Mouse (Mus musculus): ENCODE results near the gene Gmfb. TPM values are rescaled to one million over a fixed set of nuclear protein-coding genes. Genes with fewer than 3 reads are reported as not detected.
A peak's percentile ranks its signal among the peaks of the same experiment; 100 is the strongest.
"Not testable (repeated sequence)": the region's sequence is repeated elsewhere in the genome, so short reads cannot be mapped to it uniquely, and the experiment has no call there.

Gmfb gene
- total RNA-seq (2015; ENCODE audit: low replicate concordance) (19.3 and 24.5 TPM in 2 replicates), total RNA-seq (2017; ENCODE audit: low replicate concordance) (19.0 and 31.4 TPM in 2 replicates)

DNA sequence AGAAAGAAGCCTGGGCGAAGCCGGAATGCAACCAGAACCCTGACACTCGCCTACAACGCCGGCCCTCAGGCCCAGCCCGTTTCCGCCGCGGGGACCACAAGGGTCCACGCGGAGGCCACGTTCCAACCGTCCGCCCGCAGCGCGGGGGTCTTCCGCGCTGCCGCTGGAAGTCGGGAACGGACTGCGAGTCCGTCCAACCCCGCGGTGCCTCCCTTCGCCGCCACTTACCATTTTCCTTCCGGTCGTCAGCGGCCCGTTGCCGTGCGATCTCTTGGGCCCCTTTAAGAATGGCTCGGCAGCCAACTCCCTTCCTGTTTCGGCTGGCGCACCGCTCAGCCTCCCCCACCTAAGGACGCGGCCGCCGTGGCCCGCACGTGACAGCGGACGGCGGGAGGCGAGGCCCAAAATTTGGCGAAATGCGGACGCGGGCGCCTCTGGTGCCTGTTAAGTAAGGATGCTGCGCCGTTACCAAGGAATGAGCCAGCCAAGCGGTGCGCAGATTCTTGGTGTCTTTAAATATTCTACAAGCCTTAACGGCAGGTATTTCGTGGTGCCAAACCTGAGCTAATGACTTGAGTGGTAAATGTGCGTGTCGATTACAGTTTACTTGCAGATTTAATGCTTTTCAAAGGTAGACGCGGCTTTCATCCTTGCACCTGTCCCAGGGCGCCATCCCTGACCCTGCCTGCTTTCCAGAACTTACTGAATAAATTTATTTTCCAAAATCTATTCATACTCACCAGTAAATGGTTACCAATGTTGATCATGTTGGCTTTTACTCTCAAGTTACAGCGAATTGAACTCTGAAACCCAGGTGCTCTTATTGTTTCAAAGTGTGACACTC is at the start of gene Gmfb:
Gmfb (minus strand) TSS at position 370 of the 844 bp plus-strand sequence.
- peak; percentile 97 for ATAC-seq (replicated peaks; ENCODE audit: low FRiP score, poor library complexity, severe bottlenecking)

DNA sequence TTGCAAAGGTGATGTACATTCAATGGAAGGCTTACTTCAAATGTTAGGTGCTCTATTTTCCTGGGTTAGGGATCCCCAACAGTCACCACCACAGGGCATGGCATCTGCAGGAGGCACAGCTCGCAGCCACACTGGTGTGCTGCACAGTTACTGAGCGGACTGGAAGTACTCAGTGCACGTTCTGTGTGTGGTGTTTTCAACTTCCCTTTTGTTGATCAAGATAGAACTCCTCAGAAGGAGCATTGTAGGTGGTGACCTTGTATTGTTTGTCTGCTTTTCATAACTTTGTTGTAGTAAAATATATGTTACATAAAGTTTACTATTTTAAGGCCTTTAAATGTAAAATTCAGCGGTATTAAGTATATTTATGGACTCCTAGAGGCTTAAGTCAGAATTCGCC is 40.9 kb upstream of the Gmfb start:
- no peak for ATAC-seq (replicated peaks; ENCODE audit: low FRiP score, poor library complexity, severe bottlenecking)

DNA sequence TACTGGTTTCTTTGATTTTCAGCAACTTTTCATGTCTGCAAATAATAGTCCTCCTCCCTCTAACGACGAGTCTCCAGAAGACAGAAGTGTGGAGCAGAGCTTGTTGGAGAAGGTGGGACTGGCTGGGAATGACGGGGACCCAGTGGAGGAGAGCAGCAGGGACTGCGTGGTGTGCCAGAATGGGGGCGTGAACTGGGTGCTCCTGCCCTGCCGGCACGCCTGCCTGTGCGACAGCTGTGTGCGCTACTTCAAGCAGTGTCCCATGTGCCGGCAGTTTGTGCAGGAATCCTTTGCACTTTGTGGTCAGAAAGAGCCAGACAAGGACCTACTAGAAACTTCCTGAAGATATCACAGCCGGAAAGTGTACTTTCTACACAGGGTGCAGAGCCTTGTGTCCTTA is 31.6 kb upstream of the Gmfb start:
- ATAC-seq (replicated peaks; ENCODE audit: low FRiP score, poor library complexity, severe bottlenecking): no peak

DNA sequence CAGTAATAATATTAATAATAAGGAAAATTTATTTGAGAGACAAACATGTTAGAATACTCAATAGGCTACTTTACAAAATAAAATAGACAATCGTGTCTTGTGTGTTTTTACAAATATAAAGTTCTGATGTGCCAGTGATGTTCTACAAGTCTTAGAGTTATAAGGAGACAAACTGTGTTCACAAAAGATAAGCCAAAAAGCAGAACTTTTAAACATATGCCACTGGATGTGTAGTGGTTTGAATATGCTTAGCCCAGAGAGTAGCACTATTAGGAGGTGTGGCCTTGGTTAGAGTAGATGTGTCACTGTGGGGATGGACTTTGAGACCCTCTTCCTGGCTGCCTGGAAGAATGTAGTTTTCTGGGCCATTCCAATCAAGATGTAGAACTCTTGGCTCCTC is 27.7 kb upstream of the Gmfb start:
- ATAC-seq (replicated peaks; ENCODE audit: low FRiP score, poor library complexity, severe bottlenecking): no peak

DNA sequence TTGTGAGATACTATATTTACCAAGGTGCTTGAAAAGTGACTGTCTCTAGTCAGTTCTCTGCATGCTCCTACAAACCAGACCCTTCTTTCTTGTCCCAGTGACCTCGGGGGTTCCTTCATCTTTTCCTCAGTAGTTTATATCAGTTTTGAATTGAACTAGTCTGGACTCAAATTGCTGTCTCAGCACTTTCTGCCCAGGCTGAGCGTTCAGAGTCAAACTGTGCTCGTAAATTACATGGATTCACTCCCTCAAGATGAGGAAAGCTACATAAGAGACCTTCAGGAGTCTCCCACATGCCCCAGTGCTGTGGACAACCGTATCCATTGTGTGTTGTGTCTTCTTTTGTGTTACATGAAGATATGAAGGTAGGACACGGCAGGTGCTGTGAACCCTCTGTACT is 26.7 kb upstream of the Gmfb start:
- ATAC-seq (replicated peaks; ENCODE audit: low FRiP score, poor library complexity, severe bottlenecking): no peak

DNA sequence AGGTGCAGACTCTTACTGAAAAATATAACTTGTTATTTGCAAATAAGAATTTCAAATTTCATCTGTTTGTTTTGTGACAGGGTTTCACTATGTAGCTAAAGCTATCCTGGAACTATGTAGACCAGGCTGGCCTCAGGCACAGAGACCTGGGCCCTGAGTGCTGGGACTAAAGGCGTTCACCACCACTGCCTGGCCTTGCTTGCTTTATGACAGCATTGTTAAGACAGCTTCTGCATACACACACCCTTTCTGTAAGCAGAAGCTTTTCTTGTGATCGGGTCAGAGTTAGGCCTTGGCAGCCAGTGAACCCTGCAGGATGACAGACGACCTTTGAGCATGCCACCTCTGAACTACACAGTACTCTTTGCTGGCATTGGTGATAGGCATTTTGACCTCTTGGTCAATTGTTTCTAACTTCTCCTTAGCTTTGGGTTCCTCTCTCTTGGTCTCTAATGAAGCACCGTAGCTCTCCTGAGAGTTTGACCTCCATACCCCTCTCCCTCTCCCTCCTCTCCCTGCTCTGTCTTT is 26.1 kb upstream of the Gmfb start:
- ATAC-seq (replicated peaks; ENCODE audit: low FRiP score, poor library complexity, severe bottlenecking): no peak

DNA sequence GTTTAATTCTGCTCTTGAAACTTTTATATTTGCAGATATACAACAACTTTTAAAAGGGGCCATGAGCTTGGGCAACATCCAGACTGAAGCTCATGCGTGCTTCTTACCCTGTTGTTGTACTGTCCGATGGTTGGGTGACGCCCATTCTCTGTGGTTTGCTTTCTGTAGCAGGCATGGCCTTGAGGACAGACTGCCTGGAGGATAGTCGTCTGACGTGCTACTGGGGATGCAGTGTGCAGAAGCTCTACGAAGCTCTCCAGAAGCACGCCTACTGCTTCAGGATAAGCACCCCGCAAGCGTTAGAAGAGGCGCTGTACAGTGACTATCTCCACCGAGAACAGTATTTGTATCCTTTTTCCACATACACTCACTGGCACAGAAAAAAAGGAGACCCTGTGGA is 23.7 kb upstream of the Gmfb start:
- ATAC-seq (replicated peaks; ENCODE audit: low FRiP score, poor library complexity, severe bottlenecking): no peak

DNA sequence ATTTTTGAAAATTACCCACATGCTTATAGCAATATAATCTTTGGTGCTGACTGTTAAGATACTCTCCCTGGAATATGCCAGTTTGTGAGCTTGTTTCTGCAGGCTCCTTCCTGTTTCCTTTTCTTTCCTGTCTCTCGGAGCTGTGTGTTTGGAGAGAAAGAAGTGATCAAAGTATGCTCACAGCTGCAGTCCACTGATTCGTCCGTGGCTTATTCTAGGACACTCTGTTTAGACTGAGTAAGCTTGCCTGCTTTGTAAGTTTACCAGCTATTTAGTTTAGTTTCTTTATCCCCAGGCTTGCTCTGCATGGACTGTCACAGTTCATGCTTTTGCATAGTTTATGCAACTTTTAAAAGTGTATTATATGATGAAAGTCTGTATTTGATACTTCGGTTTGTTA is 17.3 kb upstream of the Gmfb start:
- ATAC-seq (replicated peaks; ENCODE audit: low FRiP score, poor library complexity, severe bottlenecking): no peak

DNA sequence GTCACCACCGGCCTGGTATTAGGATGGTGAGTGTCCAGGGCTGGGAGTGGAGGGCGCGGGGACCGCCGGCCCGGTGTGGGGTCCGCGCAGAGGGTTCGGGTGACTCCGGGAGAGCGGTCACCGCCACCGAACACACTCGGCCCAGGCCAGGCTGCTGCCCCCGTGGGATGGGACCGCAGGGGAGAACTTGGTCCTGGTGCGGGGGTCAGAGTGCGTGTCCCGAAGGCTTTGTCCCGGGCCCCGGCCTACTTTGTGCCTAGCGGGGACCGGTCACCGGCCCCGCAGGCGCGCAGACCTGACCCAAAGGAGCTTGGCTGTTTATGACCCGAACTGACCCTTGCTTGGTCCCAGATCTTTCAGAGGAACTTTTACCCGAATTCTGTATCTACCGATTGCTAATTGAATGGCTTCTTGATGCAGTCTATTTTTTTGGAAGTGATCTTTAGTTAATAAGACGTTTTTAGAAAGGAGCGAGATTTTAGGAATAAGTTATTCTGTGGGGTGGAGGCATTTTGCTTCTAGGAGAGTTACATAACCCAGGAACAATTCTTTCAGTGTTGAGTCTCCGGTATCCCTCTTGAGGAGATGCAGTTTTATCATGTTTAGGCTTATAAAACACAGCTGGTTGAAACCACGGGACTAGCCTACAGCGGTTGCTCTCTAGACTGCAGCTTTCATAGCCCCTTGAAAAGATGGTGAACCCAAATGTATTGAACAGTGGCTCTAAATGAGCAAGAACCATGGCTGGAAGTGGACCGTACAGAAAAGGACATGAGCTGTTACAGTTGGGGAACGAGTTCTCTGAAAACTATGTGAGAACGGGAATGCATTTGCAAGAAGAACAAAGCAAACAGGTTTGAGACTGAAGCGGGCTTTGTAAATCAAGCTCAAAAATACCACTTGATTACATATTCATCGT is 10.6 kb upstream of the Gmfb start:
- peak; percentile 35 for ATAC-seq (replicated peaks; ENCODE audit: low FRiP score, poor library complexity, severe bottlenecking)

DNA sequence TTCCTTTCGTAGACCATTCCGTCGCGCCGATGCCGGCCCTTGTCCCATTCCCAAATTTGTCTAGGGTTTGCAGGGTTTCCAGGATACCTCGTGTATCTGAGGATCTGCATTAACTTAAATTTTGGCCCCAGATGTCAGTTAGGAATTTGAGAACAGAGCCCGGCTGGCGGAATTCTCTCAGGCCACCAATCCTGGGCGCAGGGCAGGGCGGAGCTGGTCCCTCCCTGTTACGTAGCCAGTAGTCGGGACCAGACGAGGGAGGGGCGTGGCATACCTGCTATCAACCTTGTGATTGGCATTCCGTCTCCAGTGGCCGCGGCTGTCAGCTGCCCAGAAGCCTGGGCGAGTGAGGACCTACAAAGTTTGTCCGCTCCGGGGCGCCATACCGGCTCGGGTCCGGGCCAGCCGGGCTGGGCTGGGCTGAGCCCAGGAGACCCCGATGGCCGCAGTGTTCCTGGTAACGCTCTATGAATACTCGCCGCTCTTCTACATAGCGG is 9.8 kb upstream of the Gmfb start, which contains the start of gene Cgrrf1:
Cgrrf1 (plus strand) TSS at position 289 of the 497 bp plus-strand sequence.
- peak; percentile 93 for ATAC-seq (replicated peaks; ENCODE audit: low FRiP score, poor library complexity, severe bottlenecking)

DNA sequence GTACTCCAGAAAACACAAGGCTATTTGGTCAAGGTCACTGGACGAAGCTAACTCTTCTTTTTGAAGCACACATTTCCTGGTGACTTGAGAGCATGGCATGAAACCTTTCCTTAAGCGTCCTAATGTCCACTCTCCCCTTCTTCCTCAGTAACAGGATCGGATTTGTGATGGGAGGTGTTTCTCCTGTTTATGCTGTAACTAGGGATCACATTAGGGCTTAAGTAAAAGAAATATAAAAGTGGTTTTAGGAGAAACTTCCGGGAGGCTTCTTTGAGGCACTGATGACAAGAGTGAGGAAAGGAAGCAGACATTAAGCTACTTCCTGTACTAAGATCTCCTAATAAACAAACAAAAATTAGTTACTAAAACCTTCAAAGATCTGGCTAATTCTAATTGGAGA is 9.3 kb upstream of the Gmfb start:
- peak; percentile 4; the same call in 1 of the 2 replicates for ATAC-seq (replicated peaks; ENCODE audit: low FRiP score, poor library complexity, severe bottlenecking)

DNA sequence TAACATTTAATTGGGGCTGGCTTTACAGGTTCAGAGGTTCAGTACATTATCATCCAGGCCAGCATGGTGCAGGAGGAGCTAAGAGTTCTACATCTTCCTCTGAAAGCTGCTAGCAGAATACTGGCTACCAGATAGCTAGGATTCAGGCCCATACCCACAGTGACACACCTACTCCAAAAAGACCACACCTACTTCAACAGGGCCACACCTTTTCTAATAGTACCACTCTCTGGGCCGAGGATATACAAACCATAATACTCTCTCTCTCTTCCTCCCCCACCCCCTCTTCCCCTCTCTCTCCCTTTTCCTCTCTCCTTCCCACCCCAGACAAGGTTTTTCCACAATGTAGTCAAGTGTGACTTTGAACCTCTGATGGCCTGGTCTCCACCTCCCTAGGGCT is 5.4 kb upstream of the Gmfb start:
- ATAC-seq (replicated peaks; ENCODE audit: low FRiP score, poor library complexity, severe bottlenecking): peak; percentile 51

DNA sequence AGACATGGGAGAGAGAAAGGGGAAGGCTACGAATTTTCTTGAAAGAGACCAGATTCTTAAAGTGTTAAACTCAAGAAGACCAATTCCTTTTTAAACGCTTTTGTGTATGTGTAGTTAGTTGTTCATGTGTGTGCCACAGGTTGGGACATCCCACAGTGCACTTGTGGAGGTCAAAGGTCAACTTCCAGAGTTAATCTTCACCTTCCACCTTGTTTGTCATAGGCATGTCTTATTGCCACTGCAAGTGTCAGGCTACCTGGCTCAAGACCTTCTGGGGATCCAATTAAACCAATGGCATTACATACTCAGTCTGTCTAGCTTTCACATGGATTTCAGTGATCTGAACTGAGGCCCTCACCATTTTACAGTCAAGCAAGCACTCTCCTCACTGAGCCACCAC is 2.0 kb upstream of the Gmfb start:
- no peak for ATAC-seq (replicated peaks; ENCODE audit: low FRiP score, poor library complexity, severe bottlenecking)

DNA sequence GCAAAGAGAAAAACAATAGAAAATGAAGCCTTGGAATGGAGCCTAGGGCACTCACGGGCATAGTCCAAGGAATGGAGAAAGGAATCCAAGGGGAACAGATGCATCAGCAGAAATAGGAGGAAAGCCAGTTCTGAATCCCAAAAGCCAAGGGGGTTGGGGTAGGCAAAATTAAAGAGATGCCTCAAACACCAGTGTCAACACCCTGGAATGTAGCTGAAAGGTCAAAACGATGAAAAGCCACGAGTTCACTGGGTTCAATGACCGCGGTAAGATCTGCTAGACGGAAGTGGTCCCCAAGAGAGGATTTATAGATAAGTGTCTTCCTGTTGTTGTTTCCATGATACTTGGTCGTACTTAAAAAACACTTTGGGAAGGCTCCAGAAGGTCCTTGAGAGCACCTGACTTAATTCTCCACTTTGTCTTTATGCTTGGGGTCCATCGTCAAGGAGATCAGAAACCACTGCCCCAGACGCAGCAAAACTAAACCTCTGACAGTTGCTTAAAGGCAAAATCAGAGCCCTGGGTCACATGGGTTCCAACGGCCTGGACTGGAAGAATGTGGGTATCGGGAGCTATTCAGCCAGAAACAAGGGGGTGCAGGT is 670 bp downstream of the Gmfb start:
- ATAC-seq (replicated peaks; ENCODE audit: low FRiP score, poor library complexity, severe bottlenecking): no peak; the same call in 1 of the 2 replicates

DNA sequence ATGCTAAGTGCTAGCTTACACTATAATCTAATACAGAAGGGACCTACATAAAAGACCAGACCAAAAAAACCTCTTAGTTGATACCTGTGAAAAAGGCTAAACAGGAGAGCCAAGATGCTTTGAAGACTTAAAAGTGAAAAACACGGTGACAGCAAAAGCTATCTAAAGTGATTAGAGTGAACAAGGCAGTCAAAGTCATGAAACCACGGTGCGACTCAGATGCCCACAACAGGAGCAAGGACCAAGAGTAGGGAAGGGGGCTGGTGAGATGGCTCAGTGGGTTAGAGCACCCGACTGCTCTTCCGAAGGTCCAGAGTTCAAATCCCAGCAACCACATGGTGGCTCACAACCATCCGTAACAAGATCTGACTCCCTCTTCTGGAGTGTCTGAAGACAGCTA is 2.1 kb downstream of the Gmfb start:
- not testable (repeated sequence) for ATAC-seq (replicated peaks; ENCODE audit: low FRiP score, poor library complexity, severe bottlenecking)

DNA sequence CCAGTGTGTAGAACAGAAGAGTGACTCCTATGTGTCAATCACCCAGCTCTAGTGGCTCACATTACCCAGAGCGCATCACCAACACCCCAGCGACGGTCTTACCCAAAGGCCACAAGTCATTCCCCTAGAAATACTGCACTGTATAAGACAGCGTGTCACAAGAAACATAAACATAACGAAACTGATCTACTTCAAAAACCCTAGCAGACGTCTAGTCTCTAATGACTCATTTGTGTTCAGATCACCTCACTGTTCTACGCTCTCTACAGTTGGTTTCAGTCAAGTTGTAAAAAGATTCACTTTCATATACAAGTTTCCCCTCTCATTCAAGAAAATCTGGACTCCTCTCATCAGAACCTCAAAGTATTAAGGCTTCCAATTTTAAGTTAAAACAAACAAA is 3.3 kb downstream of the Gmfb start:
- ATAC-seq (replicated peaks; ENCODE audit: low FRiP score, poor library complexity, severe bottlenecking): no peak

DNA sequence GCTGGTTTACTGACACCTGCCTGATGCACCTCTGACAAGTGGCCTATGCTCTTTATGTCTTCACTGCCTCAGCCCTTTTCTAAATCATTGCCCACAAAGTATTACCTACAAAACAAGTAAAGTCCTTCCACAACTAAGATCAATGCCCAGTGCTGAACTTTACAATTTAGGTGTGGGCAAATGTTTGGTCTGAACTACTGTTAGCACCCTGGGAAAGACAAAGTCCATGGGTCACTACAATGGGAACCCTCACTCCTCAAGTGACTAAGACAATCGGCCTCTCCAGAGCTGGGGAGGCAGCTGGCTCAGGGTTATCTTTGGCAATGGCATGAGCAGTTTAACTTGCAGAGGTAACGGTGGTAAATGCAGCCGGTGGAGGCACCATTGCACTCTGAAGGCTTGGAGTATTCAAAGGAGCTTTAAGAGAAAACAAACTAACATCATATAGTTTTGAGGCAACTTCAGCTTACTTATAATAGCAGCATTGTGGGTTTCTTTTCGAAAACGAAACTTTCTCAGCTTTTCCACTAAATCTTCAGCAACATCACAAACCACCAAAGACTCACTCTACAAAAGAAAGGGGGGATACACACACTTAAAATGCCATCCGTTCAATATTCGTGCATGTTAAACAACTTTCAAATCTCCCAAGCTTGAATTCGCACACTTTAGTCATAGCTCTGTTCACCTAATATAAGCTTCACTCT is 5.0 kb downstream of the Gmfb start:
- no peak for ATAC-seq (replicated peaks; ENCODE audit: low FRiP score, poor library complexity, severe bottlenecking)

DNA sequence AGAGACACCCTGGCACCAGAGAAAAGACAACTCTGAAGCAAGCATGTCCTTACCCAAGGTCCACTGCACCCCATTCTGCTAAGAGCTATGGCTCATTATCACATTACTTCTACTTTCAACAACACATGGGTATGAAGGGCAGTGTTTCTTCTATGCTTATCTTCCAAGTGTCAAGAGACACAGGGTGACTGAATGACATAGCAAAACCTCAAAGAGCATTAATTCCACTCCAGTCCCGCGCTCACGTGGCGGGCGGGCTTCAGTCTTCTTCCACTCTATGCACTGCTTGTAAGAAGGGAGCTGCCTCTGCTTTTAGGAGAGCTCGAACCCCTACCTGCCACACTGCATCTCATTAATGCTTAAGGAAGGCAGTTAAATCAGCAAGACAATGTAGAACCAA is 6.4 kb downstream of the Gmfb start:
- peak; percentile 91 for ATAC-seq (replicated peaks; ENCODE audit: low FRiP score, poor library complexity, severe bottlenecking)

DNA sequence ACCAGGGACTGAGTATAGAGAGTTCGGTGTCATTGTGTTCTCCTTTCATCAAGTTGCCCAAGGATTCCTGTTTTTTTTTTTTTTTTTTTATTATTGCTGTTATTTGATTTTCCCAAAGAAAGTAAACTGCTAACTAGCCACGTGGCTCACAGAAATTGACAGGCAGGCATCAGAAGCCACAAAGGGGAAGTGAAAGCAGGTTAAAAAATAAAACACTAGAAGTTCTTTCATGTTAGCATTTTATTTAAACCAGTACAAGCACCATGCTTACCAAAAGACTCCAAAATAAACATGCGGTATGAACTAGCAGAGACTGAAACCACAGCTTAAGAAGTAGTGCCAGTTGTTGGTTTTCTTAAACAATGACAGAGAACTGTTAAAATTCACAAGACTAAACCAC is 14.1 kb downstream of the Gmfb start:
- no peak for ATAC-seq (replicated peaks; ENCODE audit: low FRiP score, poor library complexity, severe bottlenecking)

Data from erythroid progenitor cell, adult 5-6 weeks (primary cell).